Mouse (Mus musculus): ENCODE data around the gene Lrsam1.
A peak's percentile ranks its signal among the peaks of the same experiment; 100 is the strongest.

The Lrsam1 gene

GRCm38 (mm10) chr2:32961192-32961995, at the start of gene Lrsam1, which contains the start of gene Rpl12:
Gene Lrsam1, minus strand, starts transcription at chr2:32961614.
Gene Rpl12, plus strand, starts transcription at chr2:32961559.
- peak; percentile 97 for DNase-seq (ENCODE audit: low read depth, low spot score)

- peak; percentile 23 for DNase-seq (ENCODE audit: low read depth, low spot score)
Measured at GRCm38 (mm10) chr2:33009055-33009454, 47.6 kb upstream of the Lrsam1 start.

GRCm38 (mm10) chr2:33005041-33005440, 43.6 kb upstream of the Lrsam1 start:
- no peak for DNase-seq (ENCODE audit: low read depth, low spot score)

- no peak for DNase-seq (ENCODE audit: low read depth, low spot score)
Measured at GRCm38 (mm10) chr2:33002144-33002543, 40.7 kb upstream of the Lrsam1 start.

- no peak for DNase-seq (ENCODE audit: low read depth, low spot score)
Measured at GRCm38 (mm10) chr2:32999752-33000151, 38.3 kb upstream of the Lrsam1 start.

- no peak for DNase-seq (ENCODE audit: low read depth, low spot score)
Measured at GRCm38 (mm10) chr2:32997792-32998191, 36.4 kb upstream of the Lrsam1 start.

- DNase-seq (ENCODE audit: low read depth, low spot score): no peak
Measured at GRCm38 (mm10) chr2:32997081-32997480, 35.7 kb upstream of the Lrsam1 start.

- DNase-seq (ENCODE audit: low read depth, low spot score): no peak
Measured at GRCm38 (mm10) chr2:32992130-32992529, 30.7 kb upstream of the Lrsam1 start.

- DNase-seq (ENCODE audit: low read depth, low spot score): peak; percentile 68
Measured at GRCm38 (mm10) chr2:32990167-32990832, 28.9 kb upstream of the Lrsam1 start.

GRCm38 (mm10) chr2:32989376-32989775, 28.0 kb upstream of the Lrsam1 start:
- DNase-seq (ENCODE audit: low read depth, low spot score): no peak

- DNase-seq (ENCODE audit: low read depth, low spot score): no peak
Measured at GRCm38 (mm10) chr2:32985844-32986243, 24.4 kb upstream of the Lrsam1 start.

GRCm38 (mm10) chr2:32983617-32984016, 22.2 kb upstream of the Lrsam1 start:
- peak; percentile 16 for DNase-seq (ENCODE audit: low read depth, low spot score)

GRCm38 (mm10) chr2:32982700-32983099, 21.3 kb upstream of the Lrsam1 start:
- DNase-seq (ENCODE audit: low read depth, low spot score): no peak

- peak; percentile 88 for DNase-seq (ENCODE audit: low read depth, low spot score)
Measured at GRCm38 (mm10) chr2:32981725-32982271, 20.4 kb upstream of the Lrsam1 start, which contains the start of gene Slc2a8. Gene Slc2a8, minus strand, starts transcription at chr2:32982083.

- DNase-seq (ENCODE audit: low read depth, low spot score): peak; percentile 38
Measured at GRCm38 (mm10) chr2:32981281-32981680, 19.9 kb upstream of the Lrsam1 start.

GRCm38 (mm10) chr2:32979675-32980074, 18.3 kb upstream of the Lrsam1 start:
- DNase-seq (ENCODE audit: low read depth, low spot score): no peak

- DNase-seq (ENCODE audit: low read depth, low spot score): no peak
Measured at GRCm38 (mm10) chr2:32978675-32979074, 17.3 kb upstream of the Lrsam1 start.

GRCm38 (mm10) chr2:32977114-32977513, 15.7 kb upstream of the Lrsam1 start:
- no peak for DNase-seq (ENCODE audit: low read depth, low spot score)

- no peak for DNase-seq (ENCODE audit: low read depth, low spot score)
Measured at GRCm38 (mm10) chr2:32974216-32974615, 12.8 kb upstream of the Lrsam1 start.

- DNase-seq (ENCODE audit: low read depth, low spot score): no peak
Measured at GRCm38 (mm10) chr2:32971235-32971634, 9.8 kb upstream of the Lrsam1 start.

GRCm38 (mm10) chr2:32969326-32969725, 7.9 kb upstream of the Lrsam1 start:
- no peak for DNase-seq (ENCODE audit: low read depth, low spot score)

GRCm38 (mm10) chr2:32968024-32968614, 6.7 kb upstream of the Lrsam1 start:
- DNase-seq (ENCODE audit: low read depth, low spot score): no peak
